Mouse (Mus musculus) gastrocnemius, adult 2 months (tissue): ENCODE measurements at regions not wholly inside any gene's neighbourhood (a gene's known extent, or its start where the extent isn't known, plus 50 kb on each side); places are given as distances from the start of the nearest gene placed in this dataset.

ENCODE experiments used
- DNase-seq: peaks from one replicate; pipeline ENCODE4 v3.0.0; 2022
- H3K27ac ChIP-seq: fragments of 200-600 bp; 2 replicates; pipeline ENCODE4 v1.8.1; 2022; ENCODE audit warnings: mild to moderate bottlenecking
- H3K4me3 ChIP-seq: fragments of 200-600 bp; 2 replicates; pipeline ENCODE4 v1.8.1; 2022; ENCODE audit warnings: mild to moderate bottlenecking, moderate library complexity
- CTCF ChIP-seq: fragments of 200-600 bp; IDR thresholded peaks from 2 replicates; pipeline ENCODE4 v1.8.1; 2022; ENCODE audit warnings: antibody characterized with exemption, mild to moderate bottlenecking, moderate library complexity
- intact Hi-C: fragments of 180-260 bp; cut with DNase I; formaldehyde crosslinking; loops from one replicate; pipeline ENCODE4 v1.15.1; 2025

DNA sequence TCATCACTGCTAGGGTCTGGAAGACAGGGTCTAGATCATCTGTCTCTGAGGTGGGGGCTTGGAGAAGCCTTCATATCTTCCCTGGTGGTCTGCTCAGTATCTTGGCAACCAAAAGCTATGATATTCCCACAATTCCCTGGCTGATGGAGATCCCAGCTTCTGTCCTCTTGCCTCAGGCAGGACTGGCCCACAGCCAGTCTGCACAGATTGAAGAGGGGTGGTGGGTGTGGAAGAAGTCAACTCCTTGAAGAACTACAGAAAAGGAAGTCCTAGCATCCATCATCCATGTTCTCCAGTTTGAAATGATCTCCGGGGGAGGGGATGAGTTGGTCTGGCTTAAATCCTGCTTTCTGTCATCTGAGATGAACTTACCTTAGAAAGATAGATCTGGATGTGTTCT is 134.8 kb downstream of the Trim29 start:
- TF ChIP-seq CTCF: no peak
- no peak overlapping the region for H3K27ac ChIP-seq
- no peak overlapping the region for H3K4me3 ChIP-seq
- intact Hi-C loops: no loop called here
- DNase-seq: no peak

DNA sequence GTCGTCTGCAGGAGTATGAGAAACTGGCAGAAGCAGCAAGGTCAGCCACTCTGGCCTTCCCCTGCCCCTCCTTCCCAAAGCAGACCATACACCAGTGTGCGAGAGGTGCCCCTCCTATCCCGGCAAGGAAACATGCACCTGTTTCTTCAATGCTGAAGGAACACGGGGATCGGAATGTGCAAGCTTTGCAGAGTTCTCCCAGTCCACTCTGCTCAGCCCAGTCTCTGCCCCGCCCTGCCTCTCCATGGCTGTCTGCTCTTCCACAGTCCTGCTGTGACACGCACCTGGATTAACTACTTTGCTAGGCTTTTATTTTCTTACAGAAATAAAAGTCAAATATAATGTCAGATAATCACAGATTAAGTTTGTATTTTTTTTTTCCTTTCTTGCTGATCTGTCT is 136.7 kb downstream of the Trim29 start:
- no peak for TF ChIP-seq CTCF
- H3K27ac ChIP-seq: no peak overlapping the region
- H3K4me3 ChIP-seq: no peak overlapping the region
- intact Hi-C loops: no loop called here
- DNase-seq: no peak

GRCm38 (mm10) chr9:43448981-43449380 is 138.3 kb downstream of the Trim29 start:
- TF ChIP-seq CTCF: no peak
- Histone ChIP-seq H3K4me3 (no peak overlapping the region), H3K27ac (no peak overlapping the region)
- intact Hi-C loops: no loop called here
- DNase-seq: no peak

- Histone ChIP-seq H3K27ac (no peak overlapping the region), H3K4me3 (no peak overlapping the region)
- intact Hi-C loops: no loop called here
- no peak for TF ChIP-seq CTCF
- DNase-seq: no peak
These were observed 143.4 kb downstream of the Trim29 start for GRCm38 (mm10) chr9:43453953-43454582.

- DNase-seq: peak; percentile 48
- H3K4me3 ChIP-seq: no peak overlapping the region
- H3K27ac ChIP-seq: peak overlapping the region; percentile 24
- intact Hi-C loops: no loop called here
- TF ChIP-seq CTCF: no peak
These were observed 147.1 kb downstream of the Trim29 start for GRCm38 (mm10) chr9:43457736-43458135.

- no peak overlapping the region for H3K27ac ChIP-seq
- no peak overlapping the region for H3K4me3 ChIP-seq
- intact Hi-C loops: no loop called here
- TF ChIP-seq CTCF: no peak
- no peak for DNase-seq
These were observed 150.5 kb downstream of the Trim29 start for GRCm38 (mm10) chr9:43461131-43461530.

DNA sequence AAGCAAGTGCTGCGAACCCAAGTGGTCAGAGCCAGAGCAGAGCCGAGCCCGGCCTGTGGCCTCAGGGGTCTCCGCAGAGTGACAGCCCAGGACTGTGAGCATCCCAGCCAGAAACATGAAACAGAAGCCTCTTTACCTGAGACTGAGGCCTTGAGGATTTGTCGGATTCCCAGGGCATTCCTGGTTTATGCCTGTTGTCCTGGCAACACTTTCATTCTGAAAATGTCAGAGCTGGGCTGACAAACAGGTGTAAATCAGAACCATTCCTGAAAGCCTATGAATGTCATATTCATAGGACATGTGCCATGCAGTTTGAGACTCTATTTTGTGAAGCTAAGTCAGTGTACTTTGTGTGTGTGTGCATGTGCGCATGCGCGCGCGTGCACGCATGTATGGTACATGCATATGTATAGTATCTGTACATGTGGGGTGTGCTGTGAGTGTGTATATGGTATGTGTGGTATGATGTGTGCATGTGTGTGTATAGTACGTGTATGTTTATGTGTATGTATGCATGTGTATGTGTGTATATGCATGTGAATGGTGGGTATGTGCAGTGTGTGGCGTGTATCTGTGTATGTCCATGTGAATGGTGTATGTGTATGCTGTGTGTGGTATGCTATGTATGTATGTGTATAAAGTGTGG is 152.9 kb downstream of the Trim29 start:
- no peak for DNase-seq
- Histone ChIP-seq H3K4me3 (no peak overlapping the region), H3K27ac (no peak overlapping the region)
- intact Hi-C loops: no loop called here
- no peak for TF ChIP-seq CTCF

DNA sequence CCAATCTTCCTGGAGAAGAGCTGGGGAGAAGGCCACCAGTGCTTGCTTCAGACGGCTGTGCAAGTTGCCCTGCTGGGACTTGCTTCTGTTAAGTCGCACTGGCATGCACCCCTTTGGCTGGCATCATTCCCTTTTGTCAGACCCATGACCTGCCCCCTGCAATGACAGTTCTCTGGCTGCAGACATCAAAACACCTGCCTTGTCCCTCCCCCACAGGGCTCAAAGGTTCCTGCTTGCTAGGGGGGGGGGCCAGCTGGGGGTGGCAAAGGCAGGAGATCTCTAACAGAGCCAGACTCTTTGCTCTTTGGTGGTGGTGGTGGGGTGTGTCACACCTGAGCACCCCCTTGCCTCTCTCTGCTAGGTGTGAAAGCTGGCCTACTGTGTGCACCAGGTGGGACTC is 154.5 kb downstream of the Trim29 start:
- intact Hi-C loops: no loop called here

DNA sequence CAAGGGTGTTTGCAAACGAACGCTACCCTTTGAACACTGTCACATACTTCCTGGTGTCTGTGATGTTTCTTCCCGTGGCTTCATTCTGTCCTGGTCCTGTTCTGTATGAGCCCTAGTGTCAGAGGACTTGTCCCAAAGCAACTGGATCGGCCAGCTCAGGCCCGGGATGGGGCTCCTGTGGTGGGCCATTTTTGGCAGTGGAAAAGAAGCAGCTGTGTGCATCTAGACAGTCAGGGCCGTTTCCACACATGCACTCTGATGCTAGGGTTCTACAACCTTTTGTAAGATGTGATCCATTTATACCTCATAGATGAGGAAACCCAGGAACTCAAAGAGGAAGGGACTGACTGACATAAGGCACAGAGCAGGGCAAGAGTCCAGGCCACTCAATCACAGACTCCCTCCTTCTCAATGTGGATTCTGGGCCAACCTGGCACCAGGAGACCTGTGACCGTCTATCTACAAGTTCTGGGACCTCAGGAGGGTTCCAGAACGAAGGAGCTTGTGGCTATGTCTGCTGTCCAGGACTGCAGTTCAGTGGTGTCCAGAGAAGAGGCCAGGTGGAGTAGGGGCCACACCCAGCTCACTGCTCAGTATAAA is 155.2 kb downstream of the Trim29 start:
- TF ChIP-seq CTCF: no peak
- no peak overlapping the region for H3K27ac ChIP-seq
- DNase-seq: no peak
- intact Hi-C loops: no loop called here
- H3K4me3 ChIP-seq: no peak overlapping the region

More for the DNA sequence above, 154.5 kb downstream of the Trim29 start:
- Histone ChIP-seq H3K4me3 (no peak overlapping the region), H3K27ac (no peak overlapping the region)
- no peak for DNase-seq
- no peak for TF ChIP-seq CTCF

GRCm38 (mm10) chr9:43466883-43467282 is 156.2 kb downstream of the Trim29 start:
- intact Hi-C loops: no loop called here
- TF ChIP-seq CTCF: no peak
- no peak for DNase-seq
- Histone ChIP-seq H3K27ac (no peak overlapping the region), H3K4me3 (no peak overlapping the region)

- H3K27ac ChIP-seq: no peak overlapping the region
- H3K4me3 ChIP-seq: no peak overlapping the region
- no peak for TF ChIP-seq CTCF
- DNase-seq: no peak
- intact Hi-C loops: no loop called here
These were observed 158.6 kb downstream of the Trim29 start for GRCm38 (mm10) chr9:43469215-43469614.

DNA sequence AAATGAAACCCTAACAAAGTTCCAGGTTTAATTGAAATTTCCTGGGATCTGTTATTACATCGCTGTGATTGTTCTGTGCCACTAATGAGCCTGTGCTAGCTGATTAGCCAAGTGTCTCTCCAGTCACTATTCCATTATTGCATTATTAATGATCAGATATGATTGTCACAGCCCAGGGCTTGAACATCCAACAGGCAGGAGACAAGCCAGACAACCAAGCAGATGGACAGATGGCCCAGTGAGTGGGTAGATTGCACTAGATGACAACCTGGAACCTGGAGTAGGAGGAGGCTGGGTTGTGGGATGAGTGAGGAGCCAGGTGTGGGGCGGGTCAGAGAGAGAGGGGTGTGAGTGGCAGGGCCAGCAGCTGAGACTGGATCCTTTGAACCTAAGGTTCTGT is 161.6 kb downstream of the Trim29 start:
- Histone ChIP-seq H3K4me3 (no peak overlapping the region), H3K27ac (no peak overlapping the region)
- TF ChIP-seq CTCF: no peak
- DNase-seq: no peak
- intact Hi-C loops: no loop called here

DNA sequence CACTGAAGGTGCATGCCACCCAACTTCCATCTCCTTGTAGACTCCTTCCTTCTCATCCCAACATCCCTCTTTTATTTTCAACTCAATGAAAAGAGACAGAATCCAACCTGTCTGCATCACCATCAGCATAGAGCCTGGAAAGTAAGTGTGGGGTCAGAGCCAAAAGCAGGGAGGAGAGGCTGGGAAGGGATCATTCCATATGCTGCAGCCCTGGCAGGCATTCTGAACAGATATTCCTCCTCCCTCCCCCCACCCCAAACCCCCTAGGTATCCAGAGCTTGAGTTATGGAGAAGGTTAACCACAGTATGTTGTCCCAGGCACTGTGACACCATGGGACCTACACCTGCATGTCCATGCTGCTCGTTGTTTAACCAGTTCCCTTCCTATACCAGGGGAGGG is 162.5 kb downstream of the Trim29 start:
- Histone ChIP-seq H3K27ac (no peak overlapping the region), H3K4me3 (no peak overlapping the region)
- intact Hi-C loops: no loop called here
- no peak for DNase-seq
- no peak for TF ChIP-seq CTCF
